In genomic region chr1:34328606-34329005, GRCm38 (mm10) we compare ENCODE assay signal across 21 mouse cellular contexts.
DNase-seq lines count a peak whose midpoint lies in the region; ATAC-seq lines count a peak whose summit lies in the region.
"Had no signal": no experiment of that assay in that cellular context is flagged by ENCODE, and none has a peak within 500 bp of the region (broad histone marks: within the 10 kb centered on the region; RNA-seq: fewer than 3 reads in every experiment).

No protein-coding gene starts in this region.

- H3K4me1 ChIP-seq in heart, embryonic 12.5 days (replicated peaks): peaks cover 18% of the 10 kb centered on the region
- H3K4me1 ChIP-seq in heart, embryonic 16.5 days (ENCODE audit: control insufficient read depth, insufficient read depth, low read length): peaks cover 27% of the 10 kb centered on the region
- H3K4me1 ChIP-seq: forebrain, embryonic 15.5 days; hindbrain, embryonic 13.5 days had no signal

- H3K9ac ChIP-seq in heart, embryonic 12.5 days: no peak overlapping the region
- no peak overlapping the region for H3K9ac ChIP-seq in heart, embryonic 16.5 days (ENCODE audit: low read length)
- H3K9ac ChIP-seq: embryonic facial prominence, embryonic 15.5 days; forebrain, embryonic 15.5 days; hindbrain, embryonic 13.5 days had no signal

- no peak overlapping the region for H3K4me3 ChIP-seq in heart, embryonic 12.5 days
- no peak overlapping the region for H3K4me3 ChIP-seq in heart, embryonic 16.5 days (ENCODE audit: low read length)
- H3K4me3 ChIP-seq: embryonic facial prominence, embryonic 15.5 days; forebrain, embryonic 15.5 days; hindbrain, embryonic 13.5 days had no signal

- intact Hi-C loops in heart, postnatal 36 days (cut with DNase I): no loop called here

- no peaks in the 10 kb centered on the region for H3K27me3 ChIP-seq in heart, embryonic 12.5 days (replicated peaks)
- H3K27me3 ChIP-seq in heart, embryonic 16.5 days (ENCODE audit: control insufficient read depth, insufficient read depth, low read length): no peaks in the 10 kb centered on the region
- H3K27me3 ChIP-seq: embryonic facial prominence, embryonic 15.5 days; forebrain, embryonic 15.5 days; hindbrain, embryonic 13.5 days had no signal

- H3K27ac ChIP-seq in heart, embryonic 12.5 days (ENCODE audit: poor library complexity, severe bottlenecking): no peak overlapping the region
- no peak overlapping the region for H3K27ac ChIP-seq in heart, embryonic 16.5 days (ENCODE audit: low read length)
- H3K27ac ChIP-seq: embryonic facial prominence, embryonic 15.5 days; forebrain, embryonic 15.5 days; hindbrain, embryonic 13.5 days; hindbrain, postnatal 0 days had no signal

- DNase-seq in adrenal gland, adult (ENCODE audit: inconsistent age in 2 of 2, low spot score in 1 of 2): peak; percentile 16 to 63
- DNase-seq in adrenal gland, postnatal 10 days: no peak
- DNase-seq in heart, adult 11 months: peak; percentile 92
- DNase-seq in heart, postnatal 36 days: no peak
- peak; percentile 48 for DNase-seq in heart, postnatal 4 days
- DNase-seq: B cell, adult 2 months; cerebellum, adult 11 months; cerebellum, adult 8-10 months; cerebellum, postnatal 14 days; embryo, embryonic 11 days; gastrocnemius, postnatal 36 days; kidney, adult 11 months; kidney, adult 9 months had no signal

- no peak for ATAC-seq in heart, embryonic 12.5 days (ENCODE audit: insufficient number of reproducible peaks, low FRiP score)
- peak; percentile 54 for ATAC-seq in heart, embryonic 16.5 days (replicated peaks; ENCODE audit: extremely low read depth, insufficient read depth, low FRiP score)
- ATAC-seq: CD4-positive, CD25-positive, alpha-beta regulatory T cell, adult 4 months; forebrain, embryonic 15.5 days; hindbrain, postnatal 0 days had no signal

- no peak overlapping the region for H3K4me2 ChIP-seq in heart, embryonic 12.5 days
- no peak overlapping the region for H3K4me2 ChIP-seq in heart, embryonic 16.5 days (ENCODE audit: low read depth, low read length)
- H3K4me2 ChIP-seq: embryonic facial prominence, embryonic 15.5 days; forebrain, embryonic 15.5 days; hindbrain, embryonic 13.5 days had no signal

- H3K36me3 ChIP-seq in heart, embryonic 12.5 days: no peaks in the 10 kb centered on the region
- no peaks in the 10 kb centered on the region for H3K36me3 ChIP-seq in heart, embryonic 16.5 days (ENCODE audit: control insufficient read depth, insufficient read depth)
- H3K36me3 ChIP-seq: embryonic facial prominence, embryonic 15.5 days; forebrain, embryonic 15.5 days; G1E; hindbrain, embryonic 13.5 days had no signal

- no peaks in the 10 kb centered on the region for H3K9me3 ChIP-seq in heart, embryonic 12.5 days (replicated peaks)
- no peaks in the 10 kb centered on the region for H3K9me3 ChIP-seq in heart, embryonic 16.5 days (replicated peaks; ENCODE audit: control insufficient read depth, low read length)
- H3K9me3 ChIP-seq: embryonic facial prominence, embryonic 15.5 days; forebrain, embryonic 15.5 days; G1E; hindbrain, embryonic 13.5 days had no signal

- WGBS in heart, embryonic 12.5 days: 28% methylated on average over 6 of the region's 6 CpGs
- 28% methylated on average over 6 of the region's 6 CpGs for WGBS in heart, embryonic 16.5 days

Comparison
In these comparisons a context has a peak if more than half of its experiments do, and no peak if none do; other contexts are left out.
1. DNase-seq: peak in adrenal gland, adult (2 of 2), heart, adult 11 months (single experiment) and heart, postnatal 4 days (single experiment); none in adrenal gland, postnatal 10 days (single experiment) and heart, postnatal 36 days (0 of 2).